Mouse (Mus musculus) cortical plate, adult 2 months (tissue): ENCODE data around the gene Gm27021. TPM values are rescaled to one million over a fixed set of nuclear protein-coding genes. Genes with fewer than 3 reads are reported as not detected.

ENCODE experiments used
- H3K27ac ChIP-seq: fragments of 200-500 bp; 2 replicates; pipeline ENCODE4 v1.5.1; 2012; ENCODE audit warnings: low read length, control low read depth, inconsistent platforms; ENCODE audit not compliant: insufficient read depth
- H3K4me1 ChIP-seq: fragments of 200-500 bp; 2 replicates; pipeline ENCODE4 v1.6.1; 2011; ENCODE audit warnings: low read length; ENCODE audit not compliant: control insufficient read depth, insufficient read depth
- H3K4me3 ChIP-seq: fragments of 200-500 bp; 2 replicates; pipeline ENCODE4 v1.5.1; 2011; ENCODE audit warnings: mild to moderate bottlenecking, low read length, control low read depth; ENCODE audit not compliant: insufficient read depth
- CTCF ChIP-seq: fragments of 200-500 bp; IDR thresholded peaks from 2 replicates; pipeline ENCODE4 v1.5.1; 2011; ENCODE audit warnings: mild to moderate bottlenecking, control low read depth, low read length; ENCODE audit not compliant: insufficient read depth; ENCODE audit errors: extremely low read depth
- POLR2A ChIP-seq: fragments of 200-500 bp; IDR thresholded peaks from 2 replicates; pipeline ENCODE4 v1.6.1; 2011; ENCODE audit warnings: mild to moderate bottlenecking, low read length, control low read depth; ENCODE audit not compliant: insufficient read depth; ENCODE audit errors: extremely low read depth
- polyA plus RNA-seq: library from polyadenylated mRNA; depleted of rRNA; stranded (reverse); fragments of >200 nt; gene quantifications from 2 replicates; pipeline ENCODE4 v1.2.3, GENCODE M21; 2012; rRNA removed

Gene Gm27021
- 1.5 and 1.9 TPM in 2 replicates for polyA plus RNA-seq

- Histone ChIP-seq H3K4me3 (peak within 1 kb of the TSS; percentile 78), H3K4me1 (peaks cover 2% of the 10 kb centered on the region; the same call in 1 of the 2 replicates), H3K27ac (peak within 1 kb of the TSS; percentile 94)
- TF ChIP-seq CTCF (no peak), POLR2A (peak; percentile 72)
These were observed at the start of gene Gm27021, which contains the start of gene Cox4i1 for GRCm38 (mm10) chr8:120667561-120668373. Gene Gm27021 (minus strand): TSS chr8:120668079. Gene Cox4i1 (plus strand): TSS chr8:120668222.

GRCm38 (mm10) chr8:120715996-120716680 is 48.3 kb upstream of the Gm27021 start:
- Histone ChIP-seq H3K4me3 (no peak overlapping the region), H3K4me1 (no peaks in the 10 kb centered on the region), H3K27ac (no peak overlapping the region; the same call in 1 of the 2 replicates)
- TF ChIP-seq POLR2A (no peak), CTCF (no peak)

- Histone ChIP-seq H3K27ac (no peak overlapping the region), H3K4me3 (no peak overlapping the region), H3K4me1 (no peaks in the 10 kb centered on the region)
- TF ChIP-seq CTCF (no peak), POLR2A (no peak)
These were observed 47.3 kb upstream of the Gm27021 start for GRCm38 (mm10) chr8:120715200-120715599.

GRCm38 (mm10) chr8:120709176-120709575 is 41.3 kb upstream of the Gm27021 start:
- TF ChIP-seq CTCF (no peak), POLR2A (no peak)
- Histone ChIP-seq H3K4me1 (no peaks in the 10 kb centered on the region), H3K27ac (no peak overlapping the region), H3K4me3 (no peak overlapping the region)

GRCm38 (mm10) chr8:120706193-120706592 is 38.3 kb upstream of the Gm27021 start:
- H3K27ac ChIP-seq: no peak overlapping the region
- H3K4me1 ChIP-seq: no peaks in the 10 kb centered on the region
- H3K4me3 ChIP-seq: no peak overlapping the region
- TF ChIP-seq CTCF (no peak), POLR2A (no peak)

GRCm38 (mm10) chr8:120705163-120705562 is 37.3 kb upstream of the Gm27021 start:
- H3K4me1 ChIP-seq: no peaks in the 10 kb centered on the region
- H3K4me3 ChIP-seq: no peak overlapping the region
- no peak overlapping the region for H3K27ac ChIP-seq
- no peak for TF ChIP-seq POLR2A

GRCm38 (mm10) chr8:120704203-120704602 is 36.3 kb upstream of the Gm27021 start:
- H3K4me3 ChIP-seq: no peak overlapping the region
- TF ChIP-seq POLR2A (no peak), CTCF (no peak)
- no peaks in the 10 kb centered on the region for H3K4me1 ChIP-seq
- H3K27ac ChIP-seq: no peak overlapping the region

GRCm38 (mm10) chr8:120701758-120702465 is 34.0 kb upstream of the Gm27021 start:
- TF ChIP-seq CTCF: no peak
- TF ChIP-seq POLR2A: no peak
- H3K4me1 ChIP-seq: no peaks in the 10 kb centered on the region

GRCm38 (mm10) chr8:120700053-120700452 is 32.2 kb upstream of the Gm27021 start:
- no peak overlapping the region for H3K4me3 ChIP-seq
- TF ChIP-seq CTCF: no peak
- no peak for TF ChIP-seq POLR2A
- no peaks in the 10 kb centered on the region for H3K4me1 ChIP-seq
- H3K27ac ChIP-seq: peak overlapping the region; percentile 7; the same call in 1 of the 2 replicates

More at GRCm38 (mm10) chr8:120701758-120702465, 34.0 kb upstream of the Gm27021 start:
- Histone ChIP-seq H3K27ac (no peak overlapping the region), H3K4me3 (no peak overlapping the region)
